Mouse (Mus musculus): ENCODE measurements at regions not wholly inside any gene's neighbourhood (a gene's known extent, or its start where the extent isn't known, plus 50 kb on each side); places are given as distances from the start of the nearest gene placed in this dataset.

DNA sequence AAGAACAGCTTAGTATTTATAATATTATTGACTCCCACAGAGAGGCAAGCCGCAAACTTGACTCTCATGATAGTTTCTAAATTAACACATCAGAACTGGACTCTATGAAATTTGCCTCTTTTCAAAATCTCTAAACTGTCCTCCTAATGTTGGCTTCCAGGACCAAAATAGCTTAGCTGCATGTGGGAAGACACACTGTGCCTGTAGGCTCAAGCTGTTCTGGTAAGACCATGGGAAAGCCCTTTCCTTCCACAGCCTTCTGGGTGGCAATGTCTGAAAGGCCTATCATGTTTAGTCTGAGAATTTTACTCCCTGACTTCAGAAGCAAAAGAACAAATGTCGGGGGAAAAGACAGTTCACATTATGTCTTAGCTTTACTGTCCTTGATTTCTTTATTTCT lies 203.1 kb upstream of the Slc8a1 start:
- H3K27ac ChIP-seq, result no peak overlapping the region
- 79% methylated on average over 2 of the region's 2 CpGs for WGBS
- no peaks in the 10 kb centered on the region for H3K36me3 ChIP-seq (replicated peaks; ENCODE audit: control insufficient read depth, insufficient read depth)
- H3K4me2 ChIP-seq (replicated peaks), result no peak overlapping the region
- ATAC-seq (ENCODE audit: low FRiP score) (no peak), DNase-seq (ENCODE audit: low spot score) (no peak)
- H3K4me1 ChIP-seq (replicated peaks; ENCODE audit: control insufficient read depth, insufficient read depth, low read length), result no peaks in the 10 kb centered on the region
- H3K4me3 ChIP-seq (replicated peaks; ENCODE audit: low read length), result no peak overlapping the region
- no peak overlapping the region for H3K9ac ChIP-seq
- no peaks in the 10 kb centered on the region for H3K9me3 ChIP-seq (ENCODE audit: control insufficient read depth, low read length)
- H3K27me3 ChIP-seq (ENCODE audit: control insufficient read depth, insufficient read depth, low read length), result no peaks in the 10 kb centered on the region

DNA sequence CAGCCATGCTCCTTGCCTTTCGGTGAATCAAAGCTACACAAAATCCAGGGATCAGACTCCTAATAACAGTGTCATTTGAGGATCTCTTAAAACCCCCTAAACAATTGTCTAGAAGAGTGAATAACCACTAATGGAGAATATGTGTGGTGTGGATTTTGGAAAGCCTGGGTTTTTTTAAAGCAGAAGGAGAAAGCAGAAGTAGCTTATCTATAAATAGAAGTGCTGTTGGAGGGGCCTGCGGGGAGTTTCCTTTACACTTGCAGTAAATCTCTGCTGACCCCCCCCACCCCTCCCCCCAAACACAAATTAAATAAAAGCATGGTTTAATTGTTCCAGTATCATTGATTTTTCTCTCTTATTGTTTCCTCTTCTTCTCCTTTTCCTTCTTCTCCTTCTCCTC lies 192.6 kb upstream of the Slc8a1 start:
- no peak overlapping the region for H3K9ac ChIP-seq
- no peaks in the 10 kb centered on the region for H3K36me3 ChIP-seq (replicated peaks; ENCODE audit: control insufficient read depth, insufficient read depth)
- no peaks in the 10 kb centered on the region for H3K9me3 ChIP-seq (ENCODE audit: control insufficient read depth, low read length)
- no peak overlapping the region for H3K4me3 ChIP-seq (replicated peaks; ENCODE audit: low read length)
- no peak overlapping the region for H3K27ac ChIP-seq
- 94% methylated on average over 2 of the region's 2 CpGs for WGBS
- DNase-seq (ENCODE audit: low spot score) (no peak), ATAC-seq (ENCODE audit: low FRiP score) (no peak)
- H3K4me2 ChIP-seq (replicated peaks), result no peak overlapping the region
- no peaks in the 10 kb centered on the region for H3K4me1 ChIP-seq (replicated peaks; ENCODE audit: control insufficient read depth, insufficient read depth, low read length)
- no peaks in the 10 kb centered on the region for H3K27me3 ChIP-seq (ENCODE audit: control insufficient read depth, insufficient read depth, low read length)

DNA sequence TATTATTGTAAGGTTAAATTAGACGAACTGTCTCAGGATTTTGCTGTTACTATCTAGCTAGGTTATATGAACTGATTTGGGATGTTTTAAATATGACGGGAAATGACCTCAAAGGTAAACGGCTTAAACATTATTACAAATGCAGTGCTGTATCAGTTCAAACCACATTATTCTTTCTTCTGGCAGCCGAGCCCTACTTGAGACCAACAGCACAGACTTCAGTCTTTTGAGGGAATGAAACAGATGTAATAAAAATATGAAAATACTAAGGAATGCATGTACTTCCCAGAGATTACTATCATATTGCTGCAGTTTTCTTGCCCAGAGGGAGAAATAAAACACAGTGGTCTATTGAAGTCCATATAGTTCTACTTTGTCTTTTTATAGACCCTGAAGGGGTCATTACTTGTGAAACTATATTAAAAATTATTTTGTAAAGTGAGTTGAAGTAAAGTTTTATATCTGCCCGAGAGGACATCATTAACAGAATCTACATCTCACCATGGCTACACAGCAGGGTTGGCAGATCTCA lies 168.4 kb upstream of the Slc8a1 start:
- no peak for DNase-seq (ENCODE audit: low spot score)

DNA sequence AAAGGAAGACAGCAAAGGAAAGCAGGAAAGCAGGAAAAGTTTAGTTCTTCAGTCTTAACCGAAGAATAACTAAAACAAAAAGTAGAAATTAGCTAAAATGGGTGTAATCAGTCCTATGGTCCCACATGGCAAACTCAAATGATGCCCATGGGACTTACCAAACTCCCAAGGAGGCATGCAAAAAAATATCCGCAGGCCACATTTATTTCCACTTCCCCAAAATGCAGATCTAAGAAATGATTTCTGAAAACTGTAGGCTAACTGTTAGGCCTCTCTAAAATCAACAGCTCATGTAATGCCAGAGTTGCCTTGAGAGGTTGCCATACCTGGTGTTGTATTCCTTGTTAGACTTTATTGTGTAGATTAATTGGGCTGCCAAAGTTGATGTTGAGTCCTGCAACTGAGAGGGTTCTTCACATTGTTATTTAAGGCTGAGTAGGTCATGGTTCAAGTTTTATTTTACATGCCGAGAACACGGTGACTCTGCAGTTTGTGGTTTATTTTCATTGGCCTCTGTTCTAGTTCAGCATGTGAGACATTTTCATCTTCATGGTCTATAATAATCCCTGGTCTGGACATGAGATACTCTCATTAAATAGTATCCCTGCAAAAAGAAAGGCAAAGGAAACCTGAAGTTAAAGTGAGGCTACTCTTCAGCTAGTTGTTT lies 164.0 kb upstream of the Slc8a1 start:
- Histone ChIP-seq H3K9ac (no peak overlapping the region), H3K36me3 (replicated peaks; ENCODE audit: control insufficient read depth, insufficient read depth) (no peaks in the 10 kb centered on the region), H3K4me2 (replicated peaks) (no peak overlapping the region), H3K4me3 (replicated peaks; ENCODE audit: low read length) (no peak overlapping the region), H3K9me3 (ENCODE audit: control insufficient read depth, low read length) (no peaks in the 10 kb centered on the region), H3K27me3 (ENCODE audit: control insufficient read depth, insufficient read depth, low read length) (no peaks in the 10 kb centered on the region), H3K4me1 (replicated peaks; ENCODE audit: control insufficient read depth, insufficient read depth, low read length) (no peaks in the 10 kb centered on the region), H3K27ac (no peak overlapping the region)
- no peak for ATAC-seq (ENCODE audit: low FRiP score)
- no peak for DNase-seq (ENCODE audit: low spot score)
- 89% methylated on average over 4 of the region's 4 CpGs for WGBS

More for the DNA sequence above, 168.4 kb upstream of the Slc8a1 start:
- H3K27me3 ChIP-seq (ENCODE audit: control insufficient read depth, insufficient read depth, low read length), result no peaks in the 10 kb centered on the region
- no peaks in the 10 kb centered on the region for H3K36me3 ChIP-seq (replicated peaks; ENCODE audit: control insufficient read depth, insufficient read depth)
- no peak overlapping the region for H3K4me2 ChIP-seq (replicated peaks)
- no peak overlapping the region for H3K27ac ChIP-seq
- H3K9ac ChIP-seq, result no peak overlapping the region
- no peak for ATAC-seq (ENCODE audit: low FRiP score)
- H3K4me1 ChIP-seq (replicated peaks; ENCODE audit: control insufficient read depth, insufficient read depth, low read length), result no peaks in the 10 kb centered on the region
- no peaks in the 10 kb centered on the region for H3K9me3 ChIP-seq (ENCODE audit: control insufficient read depth, low read length)
- no peak overlapping the region for H3K4me3 ChIP-seq (replicated peaks; ENCODE audit: low read length)
- 87% methylated on average over 5 of the region's 5 CpGs for WGBS

DNA sequence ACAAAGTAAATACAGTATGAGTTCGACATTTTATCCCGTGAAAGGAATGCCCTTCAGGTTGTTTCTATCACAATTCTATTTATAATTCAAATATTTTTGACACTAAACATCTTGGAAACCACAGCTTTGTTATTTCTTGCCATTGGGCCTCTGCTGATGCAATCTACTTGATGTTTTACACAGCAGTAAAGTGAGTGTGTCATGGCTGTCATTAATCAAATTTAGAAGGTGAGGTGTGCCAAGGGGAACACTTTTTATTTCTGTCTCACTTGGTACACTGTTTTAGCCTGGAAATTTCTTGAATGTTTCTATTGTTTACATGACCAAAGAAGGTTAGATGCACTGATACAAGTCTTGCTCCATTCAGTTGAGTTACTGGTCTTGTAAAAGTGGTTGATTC lies 160.8 kb upstream of the Slc8a1 start:
- Histone ChIP-seq H3K27ac (no peak overlapping the region), H3K27me3 (ENCODE audit: control insufficient read depth, insufficient read depth, low read length) (no peaks in the 10 kb centered on the region), H3K36me3 (replicated peaks; ENCODE audit: control insufficient read depth, insufficient read depth) (no peaks in the 10 kb centered on the region), H3K4me2 (replicated peaks) (no peak overlapping the region), H3K9ac (no peak overlapping the region), H3K4me3 (replicated peaks; ENCODE audit: low read length) (no peak overlapping the region), H3K4me1 (replicated peaks; ENCODE audit: control insufficient read depth, insufficient read depth, low read length) (no peaks in the 10 kb centered on the region), H3K9me3 (ENCODE audit: control insufficient read depth, low read length) (no peaks in the 10 kb centered on the region)
- no peak for DNase-seq (ENCODE audit: low spot score)
- no peak for ATAC-seq (ENCODE audit: low FRiP score)
- WGBS, result 90% methylated on average over 2 of the region's 2 CpGs

DNA sequence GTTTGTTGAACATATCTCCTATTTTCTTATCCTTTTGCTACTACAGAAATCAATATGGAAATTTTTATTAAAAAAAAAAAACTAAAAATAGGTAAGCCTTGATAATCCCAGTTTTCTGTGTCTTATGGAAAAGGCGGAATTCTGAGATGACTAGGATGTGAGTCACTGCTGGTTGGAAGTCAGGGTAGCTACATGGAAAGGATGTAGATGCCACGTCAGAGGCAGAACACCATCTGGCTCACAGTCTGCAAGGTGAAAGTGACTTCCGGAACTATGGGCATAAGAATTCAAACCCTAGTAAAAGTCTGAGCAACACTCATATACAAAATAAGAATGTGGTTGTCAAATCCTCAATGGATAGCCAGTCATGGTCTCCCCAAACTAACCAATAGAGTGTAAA lies 140.0 kb upstream of the Slc8a1 start:
- H3K27ac ChIP-seq, result no peak overlapping the region

DNA sequence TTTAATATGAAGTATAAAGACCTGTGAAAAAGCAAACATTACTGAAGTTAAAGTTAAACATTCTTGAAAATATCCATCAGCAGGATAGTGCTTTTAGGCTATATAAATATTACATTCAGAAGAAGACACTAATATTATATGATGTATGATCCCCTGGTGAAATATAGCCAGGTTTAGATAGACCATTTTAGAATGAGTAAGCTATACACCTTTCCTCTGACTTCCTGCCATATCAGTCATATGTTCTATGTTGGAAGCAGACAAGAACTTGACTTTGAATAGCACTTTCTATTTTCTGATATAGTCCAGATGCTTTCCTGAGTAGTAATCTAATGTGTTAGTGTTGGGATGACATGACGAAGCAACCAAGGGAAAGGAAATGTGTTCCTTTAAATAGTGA lies 128.5 kb upstream of the Slc8a1 start:
- ATAC-seq (ENCODE audit: low FRiP score) (no peak), DNase-seq (ENCODE audit: low spot score) (no peak)
- no peaks in the 10 kb centered on the region for H3K9me3 ChIP-seq (ENCODE audit: control insufficient read depth, low read length)
- WGBS, result 92% methylated on average over 1 of the region's 1 CpGs
- no peak overlapping the region for H3K4me2 ChIP-seq (replicated peaks)
- no peak overlapping the region for H3K4me3 ChIP-seq (replicated peaks; ENCODE audit: low read length)
- H3K4me1 ChIP-seq (replicated peaks; ENCODE audit: control insufficient read depth, insufficient read depth, low read length), result no peaks in the 10 kb centered on the region
- no peak overlapping the region for H3K27ac ChIP-seq
- no peaks in the 10 kb centered on the region for H3K36me3 ChIP-seq (replicated peaks; ENCODE audit: control insufficient read depth, insufficient read depth)
- no peaks in the 10 kb centered on the region for H3K27me3 ChIP-seq (ENCODE audit: control insufficient read depth, insufficient read depth, low read length)
- H3K9ac ChIP-seq, result no peak overlapping the region

More for the DNA sequence above, 140.0 kb upstream of the Slc8a1 start:
- WGBS, result 92% methylated on average over 3 of the region's 3 CpGs
- Histone ChIP-seq H3K27me3 (ENCODE audit: control insufficient read depth, insufficient read depth, low read length) (no peaks in the 10 kb centered on the region), H3K9ac (no peak overlapping the region), H3K36me3 (replicated peaks; ENCODE audit: control insufficient read depth, insufficient read depth) (no peaks in the 10 kb centered on the region), H3K9me3 (ENCODE audit: control insufficient read depth, low read length) (no peaks in the 10 kb centered on the region), H3K4me1 (replicated peaks; ENCODE audit: control insufficient read depth, insufficient read depth, low read length) (no peaks in the 10 kb centered on the region), H3K4me3 (replicated peaks; ENCODE audit: low read length) (no peak overlapping the region), H3K4me2 (replicated peaks) (no peak overlapping the region)
- DNase-seq (ENCODE audit: low spot score) (no peak), ATAC-seq (ENCODE audit: low FRiP score) (no peak)

DNA sequence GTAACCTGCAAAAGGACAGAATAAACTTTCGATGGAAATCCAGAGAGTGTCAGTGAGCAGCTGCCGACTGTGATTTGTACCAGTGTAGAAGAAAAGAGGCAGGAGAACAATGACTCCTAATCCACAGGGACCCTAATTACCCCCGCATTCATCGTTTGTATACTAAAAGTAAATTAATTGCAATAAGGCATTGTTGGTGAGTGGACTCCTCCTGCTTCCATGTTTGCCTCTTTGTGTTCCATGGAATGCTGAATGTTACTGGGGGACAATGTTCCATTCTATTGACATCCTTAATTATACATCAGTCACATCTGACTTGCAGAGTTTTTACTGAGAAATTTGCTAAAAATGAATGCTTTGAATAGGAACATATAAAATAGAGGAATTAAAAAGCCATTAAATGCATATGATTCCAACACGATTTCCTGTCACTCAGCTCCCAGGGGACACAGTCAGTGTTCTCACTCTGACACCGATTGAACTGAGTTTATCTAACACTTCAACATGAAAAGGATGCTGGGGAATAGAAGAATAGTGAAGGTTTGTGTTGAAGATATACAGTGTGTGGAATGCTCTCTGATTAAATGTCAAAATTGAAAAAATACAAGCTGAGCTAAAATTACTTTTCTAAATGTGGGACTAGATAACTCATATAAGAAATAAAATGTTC lies 111.3 kb upstream of the Slc8a1 start:
- H3K4me1 ChIP-seq (replicated peaks; ENCODE audit: control insufficient read depth, insufficient read depth, low read length), result peaks cover 4% of the 10 kb centered on the region; the same call in 1 of the 2 replicates
- no peak overlapping the region for H3K9ac ChIP-seq
- H3K4me2 ChIP-seq (replicated peaks), result no peak overlapping the region
- no peaks in the 10 kb centered on the region for H3K27me3 ChIP-seq (ENCODE audit: control insufficient read depth, insufficient read depth, low read length)
- DNase-seq (ENCODE audit: low spot score), result peak; percentile 31
- no peaks in the 10 kb centered on the region for H3K36me3 ChIP-seq (replicated peaks; ENCODE audit: control insufficient read depth, insufficient read depth)
- 20% methylated on average over 6 of the region's 6 CpGs for WGBS
- no peak overlapping the region for H3K27ac ChIP-seq
- no peak overlapping the region for H3K4me3 ChIP-seq (replicated peaks; ENCODE audit: low read length)
- ATAC-seq (ENCODE audit: low FRiP score), result no peak
- no peaks in the 10 kb centered on the region for H3K9me3 ChIP-seq (ENCODE audit: control insufficient read depth, low read length)

DNA sequence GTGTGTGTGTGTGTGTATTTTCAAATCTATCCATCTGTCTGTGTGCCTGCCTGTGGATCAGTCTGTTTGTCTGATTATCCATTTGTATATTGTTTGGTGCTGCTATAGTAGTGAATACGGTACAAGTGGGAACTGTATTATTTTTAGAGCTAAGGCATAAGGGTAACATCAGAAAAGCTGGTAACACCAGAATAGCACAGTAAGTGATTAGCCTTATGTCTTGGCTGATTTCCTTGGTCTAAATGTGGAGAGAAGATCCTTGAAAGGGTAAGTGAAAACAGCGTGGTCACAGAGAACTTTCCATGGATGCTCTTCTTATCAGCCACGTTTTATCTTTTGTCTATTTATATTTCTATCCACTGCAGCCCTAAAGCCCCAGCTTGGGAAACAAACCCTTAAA lies 105.6 kb upstream of the Slc8a1 start:
- 89% methylated on average over 3 of the region's 3 CpGs for WGBS

More for the DNA sequence above, 105.6 kb upstream of the Slc8a1 start:
- Histone ChIP-seq H3K4me3 (replicated peaks; ENCODE audit: low read length) (no peak overlapping the region), H3K9me3 (ENCODE audit: control insufficient read depth, low read length) (no peaks in the 10 kb centered on the region), H3K27ac (no peak overlapping the region), H3K9ac (no peak overlapping the region), H3K4me2 (replicated peaks) (no peak overlapping the region), H3K4me1 (replicated peaks; ENCODE audit: control insufficient read depth, insufficient read depth, low read length) (no peaks in the 10 kb centered on the region), H3K36me3 (replicated peaks; ENCODE audit: control insufficient read depth, insufficient read depth) (no peaks in the 10 kb centered on the region), H3K27me3 (ENCODE audit: control insufficient read depth, insufficient read depth, low read length) (no peaks in the 10 kb centered on the region)
- DNase-seq (ENCODE audit: low spot score) (no peak), ATAC-seq (ENCODE audit: low FRiP score) (no peak)

Data from hindbrain, embryonic 14.5 days (tissue).